Mouse (Mus musculus): Measurements from ENCODE around the gene Gm38392. TPM values are rescaled to one million over a fixed set of nuclear protein-coding genes. Genes with fewer than 3 reads are reported as not detected.

The Gm38392 gene
- polyA plus RNA-seq, 1 experiment from 2014 or later: 1.0 TPM

GRCm38 (mm10) chr3:88214971-88215552, 71.9 kb downstream of the Gm38392 start:
- Histone ChIP-seq H3K36me3 (replicated peaks; ENCODE audit: insufficient read depth, low read length) (no peaks in the 10 kb centered on the region), H3K9me3 (ENCODE audit: low read length) (no peaks in the 10 kb centered on the region), H3K27me3 (ENCODE audit: insufficient read depth, low read length) (peaks cover 84% of the 10 kb centered on the region), H3K4me3 (ENCODE audit: low read depth, low read length) (peak overlapping the region; percentile 40), H3K4me1 (ENCODE audit: insufficient read depth) (peaks cover 8% of the 10 kb centered on the region), H3K9ac (replicated peaks) (no peak overlapping the region), H3K4me2 (ENCODE audit: low read depth, low read length) (peak overlapping the region; percentile 67), H3K27ac (ENCODE audit: low read depth) (no peak overlapping the region)
- DNase-seq (no peak), ATAC-seq (0 out of 2 replicates have a peak, but pooled peaks have one; percentile 17)
- TF ChIP-seq EP300 (IDR thresholded peaks at IDR 0.05; ENCODE audit: low read depth) (no peak), CTCF (IDR thresholded peaks at IDR 0.05; ENCODE audit: low read depth) (no peak)
- WGBS (ENCODE audit: insufficient replicate concordance): 1% methylated on average over 48 of the region's 48 CpGs

DNA sequence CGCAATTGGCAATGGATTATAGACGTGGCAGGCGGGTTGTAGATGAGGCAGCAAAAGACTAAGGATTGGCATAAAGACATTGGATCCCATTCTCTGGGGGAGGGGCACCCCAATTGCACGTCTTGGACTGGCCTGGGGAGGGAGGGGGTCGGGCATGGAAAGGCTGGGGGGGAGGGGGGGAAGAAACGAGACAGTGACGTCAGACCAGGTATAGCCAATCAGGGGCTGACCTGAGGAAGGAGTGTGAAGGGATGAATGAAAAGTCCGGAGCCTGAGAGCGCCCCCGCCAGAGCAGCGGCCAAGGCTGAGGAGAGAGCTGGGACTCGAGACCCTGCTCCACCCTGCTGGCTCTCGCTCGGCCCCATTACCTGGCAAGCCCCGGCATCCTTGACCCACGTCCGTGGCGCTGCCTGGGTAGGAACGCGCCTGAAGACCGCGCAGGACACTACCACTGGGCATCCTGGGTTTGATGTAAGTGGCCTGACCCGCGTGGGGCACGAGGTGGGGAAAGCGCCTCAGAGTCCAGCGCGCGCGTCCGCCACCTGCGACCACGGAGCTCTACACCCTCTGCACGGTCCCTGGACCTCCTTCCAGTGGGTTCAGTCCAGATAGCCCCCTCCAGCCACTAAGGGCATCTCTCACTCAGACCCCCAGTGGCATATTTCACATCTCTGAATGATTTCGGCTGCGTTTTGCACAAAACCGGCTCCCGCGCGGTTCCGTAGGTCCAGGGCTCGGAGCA, 72.6 kb downstream of the Gm38392 start:
- Histone ChIP-seq H3K27me3 (ENCODE audit: insufficient read depth, low read length) (peaks cover 84% of the 10 kb centered on the region), H3K36me3 (replicated peaks; ENCODE audit: insufficient read depth, low read length) (no peaks in the 10 kb centered on the region), H3K9me3 (ENCODE audit: low read length) (no peaks in the 10 kb centered on the region), H3K27ac (ENCODE audit: low read depth) (no peak overlapping the region), H3K4me2 (ENCODE audit: low read depth, low read length) (peak overlapping the region; percentile 67), H3K4me3 (ENCODE audit: low read depth, low read length) (peak overlapping the region; percentile 40), H3K4me1 (ENCODE audit: insufficient read depth) (peaks cover 8% of the 10 kb centered on the region), H3K9ac (replicated peaks) (no peak overlapping the region)
- 5% methylated on average over 42 of the region's 42 CpGs for WGBS (ENCODE audit: insufficient replicate concordance)
- TF ChIP-seq CTCF (IDR thresholded peaks at IDR 0.05; ENCODE audit: low read depth) (no peak), EP300 (IDR thresholded peaks at IDR 0.05; ENCODE audit: low read depth) (no peak)
- ATAC-seq: no peak
- DNase-seq: no peak

DNA sequence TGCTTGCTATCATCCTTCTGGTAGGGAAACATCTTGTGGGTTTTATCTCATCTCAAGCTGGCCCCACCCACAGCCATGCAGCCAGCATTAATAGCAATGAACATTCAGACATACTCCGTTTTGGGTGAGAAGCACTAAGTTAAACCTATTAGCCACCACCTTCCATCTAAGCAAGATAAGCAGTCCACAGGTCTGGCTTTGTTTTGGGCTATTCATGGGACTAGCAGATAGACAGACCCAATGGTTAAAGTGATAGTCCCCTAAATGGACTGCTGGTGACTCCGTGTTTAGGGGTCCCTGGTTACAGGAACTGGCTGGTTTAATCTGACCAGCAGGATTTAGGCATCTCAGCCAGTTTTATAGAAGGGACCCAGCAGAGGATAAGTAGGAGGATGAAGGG, 74.0 kb downstream of the Gm38392 start:
- no peak for ATAC-seq
- 0% methylated on average over 2 of the region's 2 CpGs for WGBS (ENCODE audit: insufficient replicate concordance)
- TF ChIP-seq EP300 (IDR thresholded peaks at IDR 0.05; ENCODE audit: low read depth): no peak

DNA sequence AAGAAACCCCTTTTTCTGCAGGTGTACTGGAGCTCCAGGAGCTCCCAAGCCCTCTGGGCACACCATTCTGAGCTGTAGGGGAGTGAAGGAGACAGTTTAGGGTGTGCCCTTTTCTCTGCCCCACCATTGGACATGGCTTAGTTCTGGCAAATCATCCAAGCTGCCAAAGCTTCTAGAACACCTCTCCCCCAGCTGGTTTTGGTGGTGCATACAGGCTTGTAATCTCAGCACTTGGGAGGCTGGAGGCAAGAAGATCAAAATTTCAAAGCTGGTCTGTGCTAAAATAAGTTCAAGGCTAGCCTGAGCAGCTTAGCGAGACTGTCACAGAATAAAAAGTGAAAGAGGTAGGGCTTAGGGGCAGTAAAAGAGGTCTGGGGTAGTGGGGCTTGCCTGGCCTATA, 74.7 kb downstream of the Gm38392 start:
- DNase-seq: no peak
- Histone ChIP-seq H3K4me1 (ENCODE audit: insufficient read depth) (peaks cover 8% of the 10 kb centered on the region), H3K9ac (replicated peaks) (no peak overlapping the region), H3K4me3 (ENCODE audit: low read depth, low read length) (no peak overlapping the region), H3K36me3 (replicated peaks; ENCODE audit: insufficient read depth, low read length) (no peaks in the 10 kb centered on the region), H3K4me2 (ENCODE audit: low read depth, low read length) (no peak overlapping the region), H3K9me3 (ENCODE audit: low read length) (no peaks in the 10 kb centered on the region), H3K27ac (ENCODE audit: low read depth) (no peak overlapping the region), H3K27me3 (ENCODE audit: insufficient read depth, low read length) (peaks cover 95% of the 10 kb centered on the region)
- ATAC-seq: no peak
- 8% methylated on average over 1 of the region's 1 CpGs for WGBS (ENCODE audit: insufficient replicate concordance)
- no peak for TF ChIP-seq CTCF (IDR thresholded peaks at IDR 0.05; ENCODE audit: low read depth)
- TF ChIP-seq EP300 (IDR thresholded peaks at IDR 0.05; ENCODE audit: low read depth): no peak

More for the DNA sequence above, 74.0 kb downstream of the Gm38392 start:
- no peak overlapping the region for H3K4me2 ChIP-seq (ENCODE audit: low read depth, low read length)
- H3K4me1 ChIP-seq (ENCODE audit: insufficient read depth): peaks cover 8% of the 10 kb centered on the region
- no peaks in the 10 kb centered on the region for H3K9me3 ChIP-seq (ENCODE audit: low read length)
- H3K36me3 ChIP-seq (replicated peaks; ENCODE audit: insufficient read depth, low read length): no peaks in the 10 kb centered on the region
- no peak overlapping the region for H3K27ac ChIP-seq (ENCODE audit: low read depth)
- H3K4me3 ChIP-seq (ENCODE audit: low read depth, low read length): no peak overlapping the region
- DNase-seq: no peak
- no peak overlapping the region for H3K9ac ChIP-seq (replicated peaks)
- H3K27me3 ChIP-seq (ENCODE audit: insufficient read depth, low read length): peaks cover 93% of the 10 kb centered on the region

GRCm38 (mm10) chr3:88210918-88211317, 76.1 kb downstream of the Gm38392 start:
- DNase-seq (no peak), ATAC-seq (no peak)
- no peak overlapping the region for H3K27ac ChIP-seq (ENCODE audit: low read depth)
- H3K4me1 ChIP-seq (ENCODE audit: insufficient read depth): peaks cover 8% of the 10 kb centered on the region
- peaks cover 95% of the 10 kb centered on the region for H3K27me3 ChIP-seq (ENCODE audit: insufficient read depth, low read length)
- H3K4me2 ChIP-seq (ENCODE audit: low read depth, low read length): no peak overlapping the region
- no peaks in the 10 kb centered on the region for H3K36me3 ChIP-seq (replicated peaks; ENCODE audit: insufficient read depth, low read length)
- WGBS (ENCODE audit: insufficient replicate concordance): 9% methylated on average over 2 of the region's 2 CpGs
- H3K9ac ChIP-seq (replicated peaks): no peak overlapping the region
- no peak overlapping the region for H3K4me3 ChIP-seq (ENCODE audit: low read depth, low read length)
- TF ChIP-seq EP300 (IDR thresholded peaks at IDR 0.05; ENCODE audit: low read depth) (no peak), CTCF (IDR thresholded peaks at IDR 0.05; ENCODE audit: low read depth) (no peak)
- H3K9me3 ChIP-seq (ENCODE audit: low read length): no peaks in the 10 kb centered on the region

GRCm38 (mm10) chr3:88210121-88210520, 76.9 kb downstream of the Gm38392 start:
- no peak for ATAC-seq
- Histone ChIP-seq H3K9ac (replicated peaks) (no peak overlapping the region), H3K4me3 (ENCODE audit: low read depth, low read length) (no peak overlapping the region), H3K36me3 (replicated peaks; ENCODE audit: insufficient read depth, low read length) (no peaks in the 10 kb centered on the region), H3K27ac (ENCODE audit: low read depth) (no peak overlapping the region), H3K4me2 (ENCODE audit: low read depth, low read length) (no peak overlapping the region), H3K27me3 (ENCODE audit: insufficient read depth, low read length) (peaks cover 95% of the 10 kb centered on the region), H3K4me1 (ENCODE audit: insufficient read depth) (peaks cover 4% of the 10 kb centered on the region; the same call in 1 of the 2 replicates), H3K9me3 (ENCODE audit: low read length) (no peaks in the 10 kb centered on the region)
- 24% methylated on average over 2 of the region's 2 CpGs for WGBS (ENCODE audit: insufficient replicate concordance)
- TF ChIP-seq CTCF (IDR thresholded peaks at IDR 0.05; ENCODE audit: low read depth) (no peak), EP300 (IDR thresholded peaks at IDR 0.05; ENCODE audit: low read depth) (no peak)
- DNase-seq: no peak

Data from liver, postnatal 0 days (tissue).